Mouse (Mus musculus) R1 (cell line): ENCODE data around the gene Hs3st3b1.

Experiments used
- DNase-seq: peaks from one replicate; pipeline ENCODE4 v3.0.0-alpha.2; 2018; ENCODE audit warnings: low read depth, low spot score

Gene Hs3st3b1

DNA sequence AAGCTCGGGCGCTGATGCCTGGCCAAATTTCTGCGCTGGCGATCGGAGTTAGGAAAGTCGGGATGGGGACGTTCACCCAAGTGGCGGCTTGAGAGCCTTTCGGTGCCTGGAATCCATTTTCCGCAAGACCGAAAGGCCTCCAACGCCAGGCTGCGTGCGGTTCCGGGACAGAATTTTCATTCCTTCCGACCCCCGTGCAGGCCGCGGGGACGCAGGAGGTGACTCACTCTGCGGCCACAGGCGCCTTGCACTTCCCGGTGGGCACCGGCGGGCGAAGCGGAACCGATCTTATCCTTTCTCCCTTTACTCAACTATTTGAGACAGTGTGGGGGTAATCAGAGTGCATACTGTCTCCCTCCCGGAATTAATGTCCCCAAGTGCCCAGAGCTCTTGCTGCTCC is 1.3 kb upstream of the Hs3st3b1 start:
- DNase-seq, result no peak

DNA sequence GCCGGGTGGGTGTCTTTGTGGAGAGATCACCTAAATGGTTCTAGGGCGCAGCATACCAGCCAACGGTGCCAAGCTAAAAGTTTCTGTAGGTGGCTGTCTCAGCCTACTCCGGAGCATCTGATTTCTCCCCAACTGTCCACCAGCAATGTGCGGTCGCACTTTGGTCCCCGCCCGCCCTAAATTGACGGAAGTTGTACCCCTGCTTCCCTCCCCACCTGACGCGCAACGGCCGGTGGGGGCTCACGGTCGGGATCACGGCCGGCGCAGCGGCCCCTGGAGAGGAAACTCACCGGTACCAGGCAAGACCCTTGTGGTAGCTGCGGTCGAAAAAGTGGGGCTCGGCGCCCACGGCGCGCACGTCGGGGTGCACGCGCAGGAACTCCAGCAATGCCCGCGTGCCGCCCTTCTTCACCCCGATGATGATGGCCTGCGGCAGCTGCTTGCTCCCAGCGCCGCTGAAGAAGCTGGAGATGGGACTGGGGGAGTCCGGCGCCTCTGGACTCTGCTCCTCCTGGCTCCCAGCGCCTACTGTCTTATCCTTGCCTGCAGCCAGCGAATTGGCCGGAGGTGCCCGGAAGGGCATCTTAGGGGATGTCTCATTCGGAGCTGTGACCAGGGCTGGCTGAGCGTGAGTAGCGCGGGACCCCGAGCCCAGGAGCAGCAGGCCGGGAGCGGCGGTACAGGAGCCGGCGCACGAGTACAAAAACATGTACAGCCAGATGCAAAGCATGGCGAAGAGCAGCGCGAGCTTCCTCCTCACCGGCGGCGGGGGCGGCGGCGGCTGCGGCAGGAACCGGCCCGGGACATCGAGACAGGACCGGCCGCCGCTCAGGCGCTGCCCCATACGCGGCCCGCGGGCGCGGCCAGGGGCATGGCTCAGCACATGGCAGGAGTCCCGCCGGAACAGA is 792 bp downstream of the Hs3st3b1 start:
- peak; percentile 46 for DNase-seq

- DNase-seq, result peak; percentile 80
Measured at GRCm38 (mm10) chr11:63920531-63920930, 1.6 kb downstream of the Hs3st3b1 start.

DNA sequence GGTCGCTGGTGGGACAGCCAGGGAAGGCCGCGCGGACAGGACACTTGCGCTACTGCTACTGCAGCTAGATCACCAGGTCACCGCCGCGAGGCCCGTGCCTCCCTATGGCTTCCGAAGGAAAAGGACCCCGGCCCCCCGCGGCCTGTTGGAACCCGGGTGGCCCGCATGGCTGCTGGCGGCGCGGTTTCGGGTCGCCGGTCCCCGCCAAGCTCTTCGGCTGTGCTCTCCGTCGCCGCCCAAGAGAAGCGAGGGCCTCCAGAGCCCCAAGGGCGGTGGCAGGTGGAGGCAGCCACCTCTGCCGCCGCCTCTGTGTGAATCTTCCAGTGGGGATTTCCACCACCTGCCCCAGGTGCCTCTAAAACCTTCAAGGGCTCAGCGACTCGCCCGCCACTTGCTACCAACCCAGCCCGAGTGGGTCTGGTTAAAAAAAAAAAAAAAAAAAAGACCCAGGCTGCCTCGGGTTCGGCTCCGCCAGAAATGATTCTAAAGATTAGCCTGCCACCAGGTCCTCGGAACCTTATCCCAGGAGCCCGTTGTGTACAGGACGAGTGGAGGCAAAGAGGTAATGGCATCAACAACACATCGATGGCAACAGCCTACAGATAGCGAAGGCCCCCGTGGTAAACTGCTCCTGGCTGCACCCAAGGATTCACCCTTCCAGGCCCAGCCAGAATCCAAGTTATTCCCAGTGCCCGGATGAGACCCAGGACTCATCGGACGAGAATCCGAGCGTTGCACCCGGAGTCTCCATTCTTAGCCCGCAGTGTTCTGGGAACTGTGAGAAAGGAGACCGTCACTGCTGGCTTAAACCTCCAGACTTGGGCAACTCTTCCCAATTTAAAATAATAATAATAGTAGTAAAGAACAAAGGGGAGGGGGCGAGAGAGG is 2.6 kb downstream of the Hs3st3b1 start:
- DNase-seq, result peak; percentile 41

DNA sequence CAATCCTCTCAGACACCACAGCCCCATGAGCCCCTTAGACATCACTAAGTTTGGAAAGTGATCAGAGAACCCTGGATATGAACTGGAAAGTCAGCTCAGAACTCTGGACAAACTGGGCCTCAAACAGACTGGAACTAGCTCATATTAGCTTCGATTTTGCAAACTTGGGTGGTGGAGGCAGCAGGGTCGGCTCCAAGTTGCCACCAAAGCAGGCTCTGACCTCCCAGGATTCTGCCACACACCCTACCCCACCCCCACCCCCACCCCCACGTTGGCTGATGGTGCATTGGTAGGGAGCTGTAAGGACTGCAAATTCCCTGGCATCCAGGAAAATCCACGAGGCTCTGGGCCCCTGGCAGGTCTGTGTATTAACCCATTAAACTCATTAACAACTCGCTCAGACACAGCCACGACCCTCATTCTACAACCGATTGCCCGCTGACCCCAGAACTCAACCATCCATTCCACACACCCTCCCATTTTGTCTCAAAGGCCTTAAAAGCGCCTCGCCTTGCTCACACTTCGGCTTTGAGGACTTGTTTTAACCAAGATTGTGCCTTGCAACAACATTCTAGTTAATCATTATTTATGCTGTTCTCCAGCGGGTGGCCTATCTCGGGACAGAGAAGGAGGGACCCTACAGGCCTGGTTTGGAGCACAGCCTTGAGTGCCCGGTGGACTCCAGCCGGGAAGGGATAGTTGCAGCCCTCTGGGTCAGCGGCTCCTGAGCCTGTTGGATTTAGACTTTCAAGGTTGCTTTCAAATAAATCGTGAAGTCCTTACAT is 3.6 kb downstream of the Hs3st3b1 start:
- no peak for DNase-seq

- no peak for DNase-seq
Measured at GRCm38 (mm10) chr11:63917561-63917960, 4.5 kb downstream of the Hs3st3b1 start.

- DNase-seq, result peak; percentile 82
Measured at GRCm38 (mm10) chr11:63914388-63914787, 7.7 kb downstream of the Hs3st3b1 start.

DNA sequence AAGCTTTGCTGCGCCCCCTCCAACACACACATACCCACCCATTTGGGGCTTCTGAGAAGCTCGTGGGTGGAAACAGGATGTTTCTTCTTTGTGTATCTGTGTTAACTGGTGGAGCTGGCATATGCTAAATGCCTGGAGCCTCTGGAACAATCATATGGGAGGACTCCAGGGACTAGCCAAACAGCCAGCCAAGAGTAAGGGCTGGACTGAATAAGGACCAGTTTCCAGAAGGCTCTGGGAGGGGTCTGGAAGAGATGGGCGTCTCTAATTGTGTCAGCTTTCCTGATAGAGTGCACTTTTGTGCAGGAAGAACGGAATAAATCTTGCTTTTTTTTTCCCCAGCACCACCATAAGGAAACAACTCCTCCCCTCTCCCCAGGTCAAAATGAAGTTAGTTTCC is 8.2 kb downstream of the Hs3st3b1 start:
- no peak for DNase-seq

DNA sequence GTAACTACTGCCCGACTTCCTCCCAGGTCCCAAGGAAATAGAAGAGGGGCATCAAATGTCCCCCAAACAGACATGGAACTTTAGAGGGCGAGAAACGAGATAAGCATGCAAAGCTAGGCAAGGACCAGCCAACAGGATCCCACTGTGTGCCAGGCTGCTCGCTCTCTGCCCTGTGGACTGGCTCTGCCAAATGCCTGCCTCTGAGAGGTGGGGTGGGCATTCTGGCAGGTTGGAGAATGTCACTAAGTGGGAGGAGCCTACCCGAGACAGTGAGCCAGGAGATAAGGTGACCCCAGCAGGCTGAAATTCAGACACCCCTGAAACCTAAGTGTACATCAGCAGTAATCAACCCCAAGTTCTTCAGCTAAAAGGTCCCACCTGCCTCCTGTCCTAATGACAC is 11.1 kb downstream of the Hs3st3b1 start:
- no peak for DNase-seq

DNA sequence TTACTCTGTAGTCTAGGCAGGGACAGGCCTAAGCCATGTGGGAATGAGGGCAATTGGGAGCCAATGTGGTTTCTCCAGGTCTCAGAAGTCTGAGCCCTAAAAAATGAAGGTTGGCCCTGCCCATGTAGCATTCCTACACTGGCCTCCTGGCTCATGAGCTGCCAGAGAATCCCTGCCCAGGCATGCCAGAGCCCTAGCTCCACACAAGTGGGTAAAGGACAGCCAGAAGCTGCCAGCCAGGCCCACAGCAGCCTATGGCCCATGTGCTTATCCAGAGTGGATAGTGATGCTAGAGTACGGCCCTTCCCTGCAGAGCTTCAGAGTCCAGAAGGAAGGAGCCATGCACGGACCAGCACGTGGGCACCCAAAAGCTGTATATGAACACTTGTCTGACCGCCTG is 12.1 kb downstream of the Hs3st3b1 start:
- no peak for DNase-seq

GRCm38 (mm10) chr11:63908500-63908899 is 13.6 kb downstream of the Hs3st3b1 start:
- peak; percentile 25 for DNase-seq

DNA sequence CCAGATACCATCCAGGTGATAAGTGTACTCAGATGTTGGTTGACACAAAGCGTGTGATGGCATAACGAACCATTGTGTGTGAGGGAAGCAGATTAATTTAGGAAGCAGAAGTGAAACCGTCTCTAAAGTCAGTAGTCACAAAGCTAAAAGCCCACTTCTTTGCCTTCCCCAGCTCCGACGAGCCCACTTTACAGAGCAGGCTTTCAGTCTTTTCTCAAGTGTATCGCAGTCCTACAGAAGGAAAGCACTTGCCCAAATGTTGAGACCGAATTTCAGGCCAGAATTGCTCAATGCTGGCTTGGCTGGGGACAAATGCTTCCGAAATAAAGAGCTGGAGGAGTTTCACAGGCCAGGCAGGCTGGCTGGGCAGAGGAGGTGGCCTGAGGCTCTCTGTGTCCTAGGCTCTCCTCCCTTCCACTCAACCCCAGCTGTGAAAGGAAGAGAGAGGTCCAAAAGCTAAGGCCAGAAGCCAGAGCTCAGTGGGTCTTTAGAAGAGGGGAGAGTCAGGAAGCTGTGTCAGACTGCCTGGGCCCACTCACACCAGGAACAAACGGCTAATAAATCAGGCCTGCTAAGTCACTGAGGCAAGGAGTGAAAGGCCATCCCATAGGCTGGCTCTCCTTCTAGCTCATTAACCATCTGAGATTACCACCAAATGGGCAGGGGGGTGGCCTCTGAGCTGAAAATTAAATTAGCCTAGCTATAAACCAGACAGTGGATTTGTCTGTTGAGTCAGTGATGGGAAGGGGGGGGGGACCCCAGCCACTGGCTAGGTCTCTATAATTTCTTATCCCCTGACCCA is 15.3 kb downstream of the Hs3st3b1 start:
- no peak for DNase-seq

- no peak for DNase-seq
Measured at GRCm38 (mm10) chr11:63904787-63905186, 17.3 kb downstream of the Hs3st3b1 start.

- DNase-seq, result peak; percentile 79
Measured at GRCm38 (mm10) chr11:63898509-63899168, 23.5 kb downstream of the Hs3st3b1 start.

DNA sequence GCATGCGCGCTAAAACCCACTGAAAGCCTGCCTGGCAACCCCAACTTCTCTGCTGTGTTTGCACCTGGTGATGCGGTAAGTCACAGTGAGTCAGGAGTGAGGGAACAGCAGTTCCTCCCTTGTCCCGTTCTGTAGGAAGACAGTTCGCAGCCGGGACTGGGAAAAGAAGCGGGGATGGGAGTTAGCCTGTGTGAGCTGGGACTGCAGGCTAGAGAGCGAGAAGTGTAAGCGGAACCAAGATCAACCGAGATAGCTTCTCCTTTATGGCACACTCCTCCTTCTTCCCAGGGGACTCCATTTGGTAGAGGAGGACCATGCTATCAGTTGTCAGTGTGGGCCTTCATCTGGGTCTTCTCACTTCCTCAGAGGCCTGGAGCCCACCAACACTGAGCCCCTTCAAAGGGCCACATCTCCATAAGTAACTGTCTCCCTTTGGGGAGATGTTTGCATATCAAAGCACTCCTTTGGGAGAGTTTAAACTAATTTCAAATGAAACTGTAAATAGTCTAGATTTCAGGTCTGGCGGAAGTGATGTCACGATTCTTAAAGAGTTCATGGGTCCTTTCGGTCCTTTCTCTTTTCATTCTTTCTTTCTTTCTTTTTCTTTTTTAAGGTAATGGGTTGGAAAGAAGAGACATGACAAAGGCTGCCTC is 24.1 kb downstream of the Hs3st3b1 start:
- peak; percentile 60 for DNase-seq

DNA sequence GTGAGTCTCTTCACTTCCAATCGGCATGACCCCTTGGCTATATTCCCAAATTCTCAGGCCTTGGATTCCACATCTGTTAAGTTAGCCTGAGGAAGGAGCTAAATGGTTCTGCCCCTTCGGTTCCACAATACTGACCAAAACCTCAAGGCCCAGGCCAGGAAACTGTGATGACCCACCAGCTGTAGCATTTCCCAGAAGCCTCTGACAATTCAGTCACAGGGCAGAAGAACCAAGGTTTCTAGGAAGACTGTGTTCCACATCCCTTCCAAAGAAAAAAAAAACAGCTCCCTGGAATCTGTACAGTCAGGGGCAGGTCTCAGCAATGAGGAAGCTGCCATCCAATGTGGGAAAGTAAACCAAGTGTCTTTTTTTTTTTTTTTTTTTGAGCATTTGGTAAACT is 25.1 kb downstream of the Hs3st3b1 start:
- DNase-seq, result no peak

GRCm38 (mm10) chr11:63894188-63894587 is 27.9 kb downstream of the Hs3st3b1 start:
- no peak for DNase-seq

DNA sequence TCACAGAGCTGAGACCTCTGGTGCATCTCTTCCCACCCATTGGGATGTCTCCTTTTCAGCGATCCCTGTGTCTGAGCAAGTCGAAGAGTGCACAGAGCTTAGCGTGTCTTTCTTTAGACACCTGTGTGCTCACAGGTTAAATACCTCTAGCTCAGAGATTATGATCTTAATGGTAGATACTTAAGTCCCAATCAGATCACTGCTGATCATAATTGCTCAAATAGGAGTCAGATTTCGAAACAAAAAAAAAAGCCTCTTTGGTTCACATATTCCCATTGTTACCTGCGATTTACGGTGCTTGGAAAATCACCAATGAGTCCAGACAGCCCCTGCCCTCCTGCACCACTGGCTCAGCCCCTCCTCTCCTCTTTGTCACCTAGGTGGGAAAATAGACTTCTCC is 28.5 kb downstream of the Hs3st3b1 start:
- no peak for DNase-seq

DNA sequence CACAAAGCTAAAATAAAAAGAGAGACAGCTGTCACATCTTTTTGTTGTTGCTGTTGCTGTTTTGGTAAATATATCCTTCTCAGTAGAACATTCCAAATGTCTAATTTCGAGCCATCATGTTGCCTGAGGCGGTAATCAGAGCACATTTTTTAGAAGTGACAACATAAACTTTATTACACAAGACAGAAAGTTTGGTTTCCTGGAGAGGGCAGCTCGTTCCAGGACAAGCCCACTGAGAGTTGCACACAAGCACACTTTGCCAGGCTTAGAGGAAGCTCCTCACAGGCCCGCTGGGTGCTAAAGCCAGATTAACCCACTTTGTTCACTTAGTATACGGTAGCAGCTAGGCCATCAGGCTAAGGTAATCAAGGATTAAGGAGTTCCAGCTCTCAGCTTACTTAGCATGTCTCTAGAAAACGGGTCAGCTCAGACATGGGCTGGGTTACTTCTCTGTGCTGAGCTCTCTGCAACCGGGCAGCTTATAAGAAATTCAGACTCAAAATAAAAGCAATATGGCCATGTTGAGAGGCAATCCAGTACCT is 30.5 kb downstream of the Hs3st3b1 start:
- DNase-seq, result no peak

DNA sequence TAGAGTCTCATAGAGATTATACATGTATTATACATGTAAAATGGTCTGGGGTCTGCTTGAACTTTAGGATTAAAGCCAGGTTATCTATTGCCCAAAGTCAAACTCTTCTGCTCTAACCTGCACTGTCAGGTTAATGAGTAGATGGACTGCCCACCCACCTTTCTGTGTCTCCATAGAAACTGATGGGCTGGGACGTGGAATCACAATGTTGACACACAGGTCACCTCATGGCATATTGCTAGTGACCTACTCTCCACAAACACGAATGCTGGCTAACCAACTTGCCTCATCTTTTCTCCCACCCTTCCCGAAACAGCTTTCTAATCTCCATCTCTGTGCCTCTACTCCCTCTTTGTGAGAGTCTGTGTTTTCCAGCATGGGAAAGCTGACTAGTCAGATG is 38.7 kb downstream of the Hs3st3b1 start:
- DNase-seq, result no peak
